Mouse (Mus musculus) erythroblast, embryonic 14.5 days (primary cell): ENCODE data around the gene Slc12a8. TPM values are rescaled to one million over a fixed set of nuclear protein-coding genes. Genes with fewer than 3 reads are reported as not detected.

Source experiments
- H3K27me3 ChIP-seq: 2 replicates; pipeline ENCODE4 v1.6.1; 2012; ENCODE audit warnings: inconsistent platforms; ENCODE audit not compliant: control insufficient read depth
- H3K36me3 ChIP-seq: 2 replicates; pipeline ENCODE4 v1.6.1; 2012; ENCODE audit warnings: mild to moderate bottlenecking, inconsistent platforms; ENCODE audit not compliant: control insufficient read depth
- H3K4me1 ChIP-seq: 2 replicates; pipeline ENCODE4 v1.6.1; 2012; ENCODE audit warnings: inconsistent platforms; ENCODE audit not compliant: control insufficient read depth
- H3K4me3 ChIP-seq: replicated peaks from 2 replicates; pipeline ENCODE3; 2012; ENCODE audit warnings: moderate library complexity, mild to moderate bottlenecking, inconsistent platforms
- H3K9me3 ChIP-seq: 2 replicates; pipeline ENCODE4 v1.6.1; 2012; ENCODE audit warnings: low read length, inconsistent platforms, mixed read lengths; ENCODE audit not compliant: control insufficient read depth
- GATA1 ChIP-seq: IDR thresholded peaks from 2 replicates; pipeline ENCODE4 v1.6.1; 2012; ENCODE audit warnings: low read length, inconsistent platforms, mixed read lengths
- TAL1 ChIP-seq: IDR thresholded peaks from 3 replicates; pipeline ENCODE4 v1.6.1; 2012; ENCODE audit warnings: low read length, inconsistent platforms, mixed read lengths
- polyA plus RNA-seq: library from polyadenylated mRNA; stranded (reverse); fragments of >175 nt; gene quantifications from 2 replicates; pipeline ENCODE4 v1.2.3, GENCODE M21; 2012

Gene Slc12a8
- polyA plus RNA-seq, 1 experiment, result not detected

GRCm38 (mm10) chr16:33537499-33538225 lies 20.5 kb downstream of the Slc12a8 start:
- Histone ChIP-seq H3K9me3 (no peaks in the 10 kb centered on the region), H3K36me3 (no peaks in the 10 kb centered on the region), H3K4me3 (no peak overlapping the region), H3K27me3 (no peaks in the 10 kb centered on the region), H3K4me1 (no peaks in the 10 kb centered on the region)
- no peak for TF ChIP-seq TAL1
- no peak for TF ChIP-seq GATA1

GRCm38 (mm10) chr16:33544346-33544745 lies 27.2 kb downstream of the Slc12a8 start:
- Histone ChIP-seq H3K4me1 (no peaks in the 10 kb centered on the region), H3K9me3 (no peaks in the 10 kb centered on the region), H3K36me3 (no peaks in the 10 kb centered on the region), H3K4me3 (no peak overlapping the region), H3K27me3 (no peaks in the 10 kb centered on the region)
- TF ChIP-seq TAL1 (no peak), GATA1 (no peak)

GRCm38 (mm10) chr16:33545530-33545929 lies 28.4 kb downstream of the Slc12a8 start:
- no peaks in the 10 kb centered on the region for H3K4me1 ChIP-seq
- H3K36me3 ChIP-seq, result no peaks in the 10 kb centered on the region
- no peaks in the 10 kb centered on the region for H3K27me3 ChIP-seq
- H3K4me3 ChIP-seq, result no peak overlapping the region
- no peak for TF ChIP-seq GATA1
- TF ChIP-seq TAL1, result no peak
- H3K9me3 ChIP-seq, result no peaks in the 10 kb centered on the region

- H3K4me1 ChIP-seq, result no peaks in the 10 kb centered on the region
- TF ChIP-seq TAL1 (no peak), GATA1 (no peak)
- H3K36me3 ChIP-seq, result no peaks in the 10 kb centered on the region
- no peaks in the 10 kb centered on the region for H3K27me3 ChIP-seq
- no peak overlapping the region for H3K4me3 ChIP-seq
- H3K9me3 ChIP-seq, result no peaks in the 10 kb centered on the region
Measured at GRCm38 (mm10) chr16:33553689-33554342, 36.7 kb downstream of the Slc12a8 start.

GRCm38 (mm10) chr16:33558121-33558520 lies 41.0 kb downstream of the Slc12a8 start:
- H3K27me3 ChIP-seq, result no peaks in the 10 kb centered on the region
- no peak overlapping the region for H3K4me3 ChIP-seq
- TF ChIP-seq GATA1, result no peak
- no peak for TF ChIP-seq TAL1
- no peaks in the 10 kb centered on the region for H3K4me1 ChIP-seq
- H3K9me3 ChIP-seq, result no peaks in the 10 kb centered on the region
- no peaks in the 10 kb centered on the region for H3K36me3 ChIP-seq

GRCm38 (mm10) chr16:33560281-33560680 lies 43.2 kb downstream of the Slc12a8 start:
- TF ChIP-seq GATA1 (no peak), TAL1 (no peak)
- Histone ChIP-seq H3K4me1 (no peaks in the 10 kb centered on the region), H3K4me3 (no peak overlapping the region), H3K36me3 (no peaks in the 10 kb centered on the region), H3K27me3 (no peaks in the 10 kb centered on the region), H3K9me3 (no peaks in the 10 kb centered on the region)

- H3K4me1 ChIP-seq, result no peaks in the 10 kb centered on the region
- no peaks in the 10 kb centered on the region for H3K36me3 ChIP-seq
- no peak for TF ChIP-seq GATA1
- no peak for TF ChIP-seq TAL1
- H3K9me3 ChIP-seq, result no peaks in the 10 kb centered on the region
- H3K4me3 ChIP-seq, result no peak overlapping the region
- H3K27me3 ChIP-seq, result no peaks in the 10 kb centered on the region
Measured at GRCm38 (mm10) chr16:33561308-33562009, 44.3 kb downstream of the Slc12a8 start.

- TF ChIP-seq TAL1 (no peak), GATA1 (no peak)
- H3K27me3 ChIP-seq, result no peaks in the 10 kb centered on the region
- no peaks in the 10 kb centered on the region for H3K36me3 ChIP-seq
- H3K4me3 ChIP-seq, result no peak overlapping the region
- H3K9me3 ChIP-seq, result no peaks in the 10 kb centered on the region
- H3K4me1 ChIP-seq, result no peaks in the 10 kb centered on the region
Measured at GRCm38 (mm10) chr16:33562874-33563537, 45.9 kb downstream of the Slc12a8 start.

- Histone ChIP-seq H3K9me3 (no peaks in the 10 kb centered on the region), H3K4me1 (no peaks in the 10 kb centered on the region), H3K4me3 (no peak overlapping the region), H3K36me3 (no peaks in the 10 kb centered on the region), H3K27me3 (no peaks in the 10 kb centered on the region)
- no peak for TF ChIP-seq GATA1
- TF ChIP-seq TAL1, result no peak
Measured at GRCm38 (mm10) chr16:33563538-33564013, 46.4 kb downstream of the Slc12a8 start.
